Mouse (Mus musculus) myocyte (in vitro differentiated cells): ENCODE data around the gene Smco3.

Experiments used
- CEBPB ChIP-seq: IDR thresholded peaks from 2 replicates; pipeline ENCODE4 v1.6.1; 2011; ENCODE audit warnings: mild to moderate bottlenecking, moderate library complexity; ENCODE audit not compliant: poor library complexity, insufficient read depth, severe bottlenecking
- E2F4 ChIP-seq: IDR thresholded peaks from one replicate; pipeline ENCODE4 v1.6.1; 2011; ENCODE audit warnings: mild to moderate bottlenecking, control low read depth, moderate library complexity; ENCODE audit not compliant: insufficient read depth
- MAX ChIP-seq: IDR thresholded peaks from one replicate; pipeline ENCODE4 v1.6.1; 2011; ENCODE audit warnings: low read depth, mild to moderate bottlenecking, control low read depth
- MYOD1 ChIP-seq, 3 experiments: IDR thresholded peaks; one replicate each; pipeline ENCODE4 v1.6.1; 2011; ENCODE audit warnings: control low read depth in 2 of 3, low read depth in 2 of 3, mild to moderate bottlenecking in 2 of 3, moderate library complexity in 1 of 3; ENCODE audit not compliant: insufficient read length in 2 of 3, control insufficient read depth in 1 of 3
- MYOG ChIP-seq, 3 experiments: IDR thresholded peaks; one replicate each; pipeline ENCODE4 v1.6.1; 2011; ENCODE audit warnings: control low read depth in 2 of 3, low read depth in 2 of 3, mild to moderate bottlenecking in 2 of 3; ENCODE audit not compliant: insufficient read length in 2 of 3, control insufficient read depth in 1 of 3, insufficient read depth in 1 of 3
- POLR2A ChIP-seq: IDR thresholded peaks from one replicate; pipeline ENCODE4 v1.6.1; 2011; ENCODE audit warnings: low read depth, mild to moderate bottlenecking, control low read depth, moderate library complexity; ENCODE audit not compliant: insufficient read length
- POLR2AphosphoS2 ChIP-seq: IDR thresholded peaks from one replicate; pipeline ENCODE4 v1.6.1; 2011; ENCODE audit warnings: low read depth, control low read depth; ENCODE audit not compliant: insufficient read length
- REST ChIP-seq: IDR thresholded peaks from one replicate; pipeline ENCODE4 v1.6.1; 2011; ENCODE audit warnings: mild to moderate bottlenecking, control low read depth, moderate library complexity; ENCODE audit not compliant: insufficient read depth, insufficient read length
- SRF ChIP-seq: IDR thresholded peaks from one replicate; pipeline ENCODE4 v1.6.1; 2011; ENCODE audit warnings: low read depth; ENCODE audit not compliant: control insufficient read depth, insufficient read length
- TCF12 ChIP-seq: IDR thresholded peaks from one replicate; pipeline ENCODE4 v1.6.1; 2011; ENCODE audit warnings: mild to moderate bottlenecking, control low read depth; ENCODE audit not compliant: poor library complexity, insufficient read depth, severe bottlenecking
- TCF3 ChIP-seq: IDR thresholded peaks from one replicate; pipeline ENCODE4 v1.6.1; 2011; ENCODE audit warnings: low read depth, control low read depth; ENCODE audit not compliant: insufficient read length
- USF1 ChIP-seq: IDR thresholded peaks from one replicate; pipeline ENCODE4 v1.6.1; 2011; ENCODE audit warnings: low read depth, mild to moderate bottlenecking, control low read depth, moderate library complexity

DNA sequence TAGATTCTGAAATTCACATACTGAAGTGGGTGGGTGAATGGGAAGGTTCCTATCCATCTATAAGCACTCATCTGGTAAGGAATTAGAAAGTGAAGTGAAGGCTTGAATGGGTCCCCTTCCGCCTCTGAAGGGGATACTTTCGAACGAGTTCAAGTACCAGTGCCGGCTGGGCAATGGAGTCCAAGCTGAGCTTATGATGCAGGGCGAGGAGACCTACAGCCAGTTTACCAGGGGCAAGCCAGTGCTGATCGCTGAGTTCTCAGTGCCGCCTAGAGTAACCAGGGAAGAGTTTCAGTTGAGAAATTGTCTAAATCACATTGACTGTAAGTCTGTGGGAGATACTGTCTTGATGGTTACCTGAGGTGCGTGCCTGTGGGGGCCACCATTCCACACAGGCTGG, 34.5 kb downstream of the Smco3 start:
- TF ChIP-seq POLR2A (no peak), USF1 (no peak), POLR2AphosphoS2 (no peak), TCF12 (no peak), MYOG (IDR thresholded peaks at IDR 0.05; ENCODE audit: control insufficient read depth in 1 of 3, insufficient read depth in 1 of 3, insufficient read length in 2 of 3, low read depth in 2 of 3) (no peak), E2F4 (no peak), CEBPB (no peak), MAX (no peak), MYOD1 (IDR thresholded peaks at IDR 0.05; ENCODE audit: control insufficient read depth in 1 of 3, insufficient read length in 2 of 3, low read depth in 2 of 3) (no peak), REST (no peak), SRF (no peak), TCF3 (no peak)
